Mouse (Mus musculus) brain, adult 10 weeks (tissue): ENCODE data around the gene Il3ra. TPM values are rescaled to one million over a fixed set of nuclear protein-coding genes. Genes with fewer than 3 reads are reported as not detected.

Experiments
- polyA plus RNA-seq: library from polyadenylated mRNA; stranded (reverse); fragments of 350-450 nt; fragmentation: Illumina TruSeq; extraction: RNeasy Lipid Tissue Mini Kit (QIAGEN cat#74804); gene quantifications from one replicate; pipeline ENCODE4 v1.2.3, GENCODE M21; 2015; ENCODE audit warnings: low read depth, low replicate concordance

Gene Il3ra
- polyA plus RNA-seq = 2.1 TPM

GRCm38 (mm10) chr14:14345948-14346812 lies at the start of gene Il3ra:
Gene Il3ra, plus strand, starts transcription at chr14:14346275.

GRCm38 (mm10) chr14:14322528-14322927 lies 23.5 kb upstream of the Il3ra start, which contains the start of gene Olfr31:
Gene Olfr31, plus strand, starts transcription at chr14:14322828.

GRCm38 (mm10) chr14:14400998-14401397 lies 54.9 kb downstream of the Il3ra start, which contains the start of gene Olfr721-ps1:
Gene Olfr721-ps1, plus strand, starts transcription at chr14:14401298.

Other genes starting within 250 kb of the Il3ra start
- 134 TPM for gene Psmd6, start 225.3 kb upstream of the Il3ra start, polyA plus RNA-seq
- gene Olfr720, start 159.4 kb upstream of the Il3ra start, polyA plus RNA-seq = not detected
- gene Olfr31, start 23.4 kb upstream of the Il3ra start, polyA plus RNA-seq = not detected
- gene Olfr721-ps1, start 55.0 kb downstream of the Il3ra start, polyA plus RNA-seq = not detected